Mouse (Mus musculus) heart, postnatal 0 days (tissue): ENCODE measurements around the gene R3hdm1.

Experiments
- CTCF ChIP-seq: IDR thresholded peaks from 2 replicates; pipeline ENCODE4 v1.5.1; 2016; ENCODE audit warnings: antibody characterized with exemption, control low read depth, low read depth
- EP300 ChIP-seq: IDR thresholded peaks from 2 replicates; pipeline ENCODE4 v1.6.1; 2016; ENCODE audit warnings: antibody characterized with exemption, low read depth

DNA sequence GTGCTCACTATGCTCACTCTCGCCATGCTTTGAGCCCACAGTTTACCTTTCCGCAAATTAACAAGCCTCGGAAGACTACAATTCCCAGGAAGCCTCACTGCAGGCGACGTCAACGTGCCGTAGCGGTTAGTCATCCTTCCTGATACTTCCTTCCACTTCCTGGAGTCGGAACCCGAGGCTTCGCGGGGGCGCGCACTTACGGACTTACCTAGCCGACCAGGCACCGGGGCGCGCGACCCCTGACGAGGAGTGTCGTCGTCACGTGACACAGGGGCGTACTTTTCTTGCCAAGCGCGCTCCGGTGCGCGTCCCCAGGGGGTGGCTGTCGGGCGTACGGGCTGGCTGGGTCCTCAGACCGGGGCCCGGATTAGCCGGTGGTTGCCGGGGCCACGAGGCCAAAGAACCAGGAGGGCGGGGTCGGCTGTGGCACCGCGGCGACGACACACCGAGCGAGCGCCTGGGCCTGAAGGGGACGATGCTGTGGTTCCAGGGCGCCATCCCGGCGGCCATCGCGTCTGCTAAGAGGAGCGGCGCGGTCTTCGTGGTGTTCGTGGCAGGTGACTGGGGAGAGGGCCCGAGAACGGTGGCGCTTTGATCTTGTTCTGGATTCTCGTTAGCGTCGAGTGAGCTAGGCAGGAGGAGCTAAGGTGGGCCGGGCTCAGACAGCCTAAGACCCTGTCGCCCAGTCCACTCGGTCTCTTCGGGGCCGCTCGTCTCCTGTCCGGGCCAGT lies 141.1 kb downstream of the R3hdm1 start:
- TF ChIP-seq EP300 = no peak
- no peak for TF ChIP-seq CTCF
